ENCODE assay signal across 17 mouse cellular contexts in genomic region chr15:10490101-10490500, GRCm38 (mm10).
"Had no signal": no experiment of that assay in that cellular context is flagged by ENCODE, and none has a peak within 500 bp of the region (broad histone marks: within the 10 kb centered on the region; RNA-seq: fewer than 3 reads in every experiment).

No protein-coding gene starts in this region.

- H3K27ac ChIP-seq: midbrain, embryonic 10.5 days; midbrain, embryonic 12.5 days; neural tube, embryonic 13.5 days; neural tube, embryonic 15.5 days had no signal

- DNase-seq: lung, adult 18-20 months; lung, embryonic 14.5 days; lung, postnatal 10 days; lung, postnatal 4 days; midbrain, embryonic 14.5 days; retina, postnatal 1 day; right cerebral cortex, postnatal 14 days; spleen, adult 18-20 months; thymus, adult 18-20 months; thymus, postnatal 14 days; thymus, postnatal 36 days had no signal

- H3K4me3 ChIP-seq: midbrain, embryonic 10.5 days; midbrain, embryonic 12.5 days; myocyte; neural tube, embryonic 13.5 days; neural tube, embryonic 15.5 days had no signal

- ATAC-seq: midbrain, embryonic 16.5 days had no signal
